In genomic region chr9:15759318-15759717, GRCm38 (mm10) we compare ENCODE assay signal across 32 mouse cellular contexts.
"Had no signal": no experiment of that assay in that cellular context is flagged by ENCODE, and none has a peak within 500 bp of the region (broad histone marks: within the 10 kb centered on the region; RNA-seq: fewer than 3 reads in every experiment).

No protein-coding gene starts in this region.

- H3K4me3 ChIP-seq: limb, embryonic 10.5 days; limb, embryonic 12.5 days; limb, embryonic 13.5 days; limb, embryonic 15.5 days; liver, embryonic 12.5 days; liver, embryonic 13.5 days; liver, embryonic 15.5 days; lung, embryonic 15.5 days; megakaryocyte, embryonic 14.5 days; midbrain, embryonic 10.5 days; midbrain, embryonic 12.5 days; midbrain, embryonic 13.5 days; midbrain, embryonic 15.5 days; myocyte; neural tube, embryonic 12.5 days had no signal

- H3K9ac ChIP-seq: limb, embryonic 12.5 days; limb, embryonic 13.5 days; limb, embryonic 15.5 days; liver, embryonic 12.5 days; liver, embryonic 13.5 days; liver, embryonic 14.5 days; liver, embryonic 15.5 days; liver, postnatal 0 days; lung, embryonic 14.5 days; lung, embryonic 15.5 days; midbrain, embryonic 12.5 days; midbrain, embryonic 13.5 days; midbrain, embryonic 15.5 days; neural tube, embryonic 12.5 days had no signal

- H3K27ac ChIP-seq: limb, embryonic 10.5 days; limb, embryonic 12.5 days; limb, embryonic 13.5 days; limb, embryonic 15.5 days; liver, embryonic 12.5 days; liver, embryonic 13.5 days; liver, embryonic 14.5 days; liver, embryonic 15.5 days; lung, embryonic 15.5 days; macrophage; midbrain, embryonic 10.5 days; midbrain, embryonic 12.5 days; midbrain, embryonic 13.5 days; midbrain, embryonic 15.5 days; neural tube, embryonic 12.5 days had no signal

- H3K27me3 ChIP-seq: limb, embryonic 12.5 days; limb, embryonic 13.5 days; limb, embryonic 15.5 days; liver, embryonic 12.5 days; liver, embryonic 13.5 days; liver, embryonic 15.5 days; lung, embryonic 15.5 days; megakaryocyte, embryonic 14.5 days; midbrain, embryonic 12.5 days; midbrain, embryonic 13.5 days; midbrain, embryonic 15.5 days; neural tube, embryonic 12.5 days had no signal

- H3K4me2 ChIP-seq: limb, embryonic 12.5 days; limb, embryonic 13.5 days; limb, embryonic 15.5 days; liver, embryonic 11.5 days; liver, embryonic 12.5 days; liver, embryonic 13.5 days; liver, embryonic 15.5 days; lung, embryonic 14.5 days; lung, embryonic 15.5 days; midbrain, embryonic 11.5 days; midbrain, embryonic 12.5 days; midbrain, embryonic 13.5 days; midbrain, embryonic 15.5 days; neural tube, embryonic 12.5 days had no signal

- ATAC-seq: liver, embryonic 12.5 days; liver, postnatal 0 days; lung, postnatal 0 days; midbrain, embryonic 13.5 days; midbrain, embryonic 15.5 days; midbrain, embryonic 16.5 days had no signal

- H3K4me1 ChIP-seq: limb, embryonic 10.5 days; limb, embryonic 12.5 days; limb, embryonic 13.5 days; limb, embryonic 15.5 days; liver, embryonic 12.5 days; liver, embryonic 13.5 days; liver, embryonic 15.5 days; lung, embryonic 15.5 days; megakaryocyte, embryonic 14.5 days; midbrain, embryonic 10.5 days; midbrain, embryonic 12.5 days; midbrain, embryonic 13.5 days; midbrain, embryonic 15.5 days; neural tube, embryonic 12.5 days had no signal

- DNase-seq: left cerebral cortex, postnatal 4 days; liver; liver, embryonic 13.5 days; liver, postnatal 0 days; lung, adult 18-20 months; lung, adult 2 months; lung, embryonic 14.5 days; lung, postnatal 10 days; lung, postnatal 14 days; lung, postnatal 36 days; lung, postnatal 4 days; midbrain, embryonic 14.5 days had no signal

- H3K9me3 ChIP-seq: limb, embryonic 10.5 days; limb, embryonic 13.5 days; limb, embryonic 15.5 days; liver, embryonic 12.5 days; liver, embryonic 13.5 days; liver, embryonic 15.5 days; lung, embryonic 15.5 days; megakaryocyte, embryonic 14.5 days; midbrain, embryonic 10.5 days; midbrain, embryonic 12.5 days; midbrain, embryonic 13.5 days; midbrain, embryonic 15.5 days; neural tube, embryonic 12.5 days had no signal

- H3K36me3 ChIP-seq: limb, embryonic 10.5 days; limb, embryonic 12.5 days; limb, embryonic 13.5 days; limb, embryonic 15.5 days; liver, embryonic 12.5 days; liver, embryonic 13.5 days; liver, embryonic 15.5 days; lung, embryonic 15.5 days; midbrain, embryonic 10.5 days; midbrain, embryonic 12.5 days; midbrain, embryonic 13.5 days; midbrain, embryonic 15.5 days; neural tube, embryonic 12.5 days had no signal
